Mouse (Mus musculus) gastrocnemius, adult 8-10 months (tissue): Measurements from ENCODE around the gene Rapgef1. TPM values are rescaled to one million over a fixed set of nuclear protein-coding genes. Genes with fewer than 3 reads are reported as not detected.

Experiments
- DNase-seq, 2 experiments: peaks; one replicate each; pipeline ENCODE4 v3.0.0; 2022; ENCODE audit warnings: low spot score in 2 of 2
- total RNA-seq, 4 experiments: library from RNA; stranded (reverse); gene quantifications; 2 replicates each; pipeline ENCODE4 v1.2.4; 2022

Rapgef1 gene
- total RNA-seq, 4 experiments from 2014 or later = 152 to 187 (median 158) TPM

- peak; percentile 14 to 27 for DNase-seq
Observed at GRCm38 (mm10) chr2:29672746-29673536, 53.4 kb downstream of the Rapgef1 start.

GRCm38 (mm10) chr2:29674087-29674486, 54.6 kb downstream of the Rapgef1 start:
- no peak for DNase-seq

- DNase-seq = no peak
Observed at GRCm38 (mm10) chr2:29674545-29674944, 55.0 kb downstream of the Rapgef1 start.

- no peak for DNase-seq
Observed at GRCm38 (mm10) chr2:29675846-29676245, 56.3 kb downstream of the Rapgef1 start.

GRCm38 (mm10) chr2:29676513-29676912, 57.0 kb downstream of the Rapgef1 start:
- no peak for DNase-seq

GRCm38 (mm10) chr2:29677842-29678241, 58.3 kb downstream of the Rapgef1 start:
- no peak for DNase-seq

- no peak for DNase-seq
Observed at GRCm38 (mm10) chr2:29678524-29678923, 59.0 kb downstream of the Rapgef1 start.

- DNase-seq = no peak
Observed at GRCm38 (mm10) chr2:29679710-29680584, 60.4 kb downstream of the Rapgef1 start.

GRCm38 (mm10) chr2:29683261-29683999, 63.9 kb downstream of the Rapgef1 start:
- no peak for DNase-seq

- no peak for DNase-seq
Observed at GRCm38 (mm10) chr2:29684498-29684897, 65.0 kb downstream of the Rapgef1 start.

GRCm38 (mm10) chr2:29689014-29689413, 69.5 kb downstream of the Rapgef1 start:
- no peak for DNase-seq

GRCm38 (mm10) chr2:29689495-29689894, 70.0 kb downstream of the Rapgef1 start:
- DNase-seq = no peak

- no peak for DNase-seq
Observed at GRCm38 (mm10) chr2:29691068-29691467, 71.5 kb downstream of the Rapgef1 start.

- DNase-seq = no peak
Observed at GRCm38 (mm10) chr2:29691507-29691906, 72.0 kb downstream of the Rapgef1 start.

- no peak for DNase-seq
Observed at GRCm38 (mm10) chr2:29692192-29692591, 72.7 kb downstream of the Rapgef1 start.

GRCm38 (mm10) chr2:29696207-29696800, 76.8 kb downstream of the Rapgef1 start:
- DNase-seq = no peak

- no peak for DNase-seq
Observed at GRCm38 (mm10) chr2:29698421-29699290, 79.1 kb downstream of the Rapgef1 start.

GRCm38 (mm10) chr2:29700898-29701297, 81.4 kb downstream of the Rapgef1 start:
- no peak for DNase-seq

- DNase-seq = no peak
Observed at GRCm38 (mm10) chr2:29701393-29701792, 81.9 kb downstream of the Rapgef1 start.

- DNase-seq = no peak
Observed at GRCm38 (mm10) chr2:29702189-29702588, 82.7 kb downstream of the Rapgef1 start.
